Mouse (Mus musculus) embryonic facial prominence, embryonic 12.5 days (tissue): Measurements from ENCODE around the gene Kdm4b. TPM values are rescaled to one million over a fixed set of nuclear protein-coding genes. Genes with fewer than 3 reads are reported as not detected.

Experiments
- ATAC-seq: fragments of 200-750 bp; cut with Nextera tagmentation; 2 replicates; pipeline ENCODE4 v1.8.0; 2017; ENCODE audit not compliant: insufficient number of reproducible peaks, insufficient read depth, low FRiP score, low TSS enrichment
- H3K27ac ChIP-seq: fragments of 300-500 bp; sonication (generic); 2 replicates; pipeline ENCODE4 v1.5.1; 2016; ENCODE audit warnings: mild to moderate bottlenecking
- H3K27me3 ChIP-seq: fragments of 300-500 bp; sonication (generic); 2 replicates; pipeline ENCODE4 v1.6.1; 2016; ENCODE audit warnings: mild to moderate bottlenecking, moderate library complexity
- H3K36me3 ChIP-seq: fragments of 300-500 bp; sonication (generic); 2 replicates; pipeline ENCODE4 v1.6.1; 2016; ENCODE audit warnings: mild to moderate bottlenecking
- H3K4me1 ChIP-seq: fragments of 300-500 bp; sonication (generic); 2 replicates; pipeline ENCODE4 v1.6.1; 2016
- H3K4me2 ChIP-seq: fragments of 300-500 bp; sonication (generic); replicated peaks from 2 replicates; pipeline ENCODE4 v1.6.1; 2016; ENCODE audit warnings: mild to moderate bottlenecking, moderate library complexity
- H3K4me3 ChIP-seq: fragments of 300-500 bp; sonication (generic); 2 replicates; pipeline ENCODE4 v1.5.1; 2016; ENCODE audit warnings: mild to moderate bottlenecking
- H3K9ac ChIP-seq: fragments of 300-500 bp; sonication (generic); 2 replicates; pipeline ENCODE4 v1.6.1; 2016; ENCODE audit warnings: mild to moderate bottlenecking, moderate library complexity
- H3K9me3 ChIP-seq: fragments of 300-500 bp; sonication (generic); 2 replicates; pipeline ENCODE4 v1.6.1; 2016; ENCODE audit warnings: mild to moderate bottlenecking, moderate library complexity
- WGBS: fragments of 180-500 bp; shearing (Covaris S2); methylation state at CpG from one replicate; pipeline ENCODE4 v1.1.7; 2016; 5-methylcytosine and 5-hydroxymethylcytosine counted together
- polyA plus RNA-seq: library from polyadenylated mRNA; unstranded; fragments of >200 nt; fragmentation: Nextera tagmentation; extraction: Ambion mirVana; gene quantifications from 2 replicates; pipeline ENCODE4 v1.2.1, GENCODE M21; 2016

Gene Kdm4b
- polyA plus RNA-seq, 1 experiment from 2014 or later = 54.6 TPM

DNA sequence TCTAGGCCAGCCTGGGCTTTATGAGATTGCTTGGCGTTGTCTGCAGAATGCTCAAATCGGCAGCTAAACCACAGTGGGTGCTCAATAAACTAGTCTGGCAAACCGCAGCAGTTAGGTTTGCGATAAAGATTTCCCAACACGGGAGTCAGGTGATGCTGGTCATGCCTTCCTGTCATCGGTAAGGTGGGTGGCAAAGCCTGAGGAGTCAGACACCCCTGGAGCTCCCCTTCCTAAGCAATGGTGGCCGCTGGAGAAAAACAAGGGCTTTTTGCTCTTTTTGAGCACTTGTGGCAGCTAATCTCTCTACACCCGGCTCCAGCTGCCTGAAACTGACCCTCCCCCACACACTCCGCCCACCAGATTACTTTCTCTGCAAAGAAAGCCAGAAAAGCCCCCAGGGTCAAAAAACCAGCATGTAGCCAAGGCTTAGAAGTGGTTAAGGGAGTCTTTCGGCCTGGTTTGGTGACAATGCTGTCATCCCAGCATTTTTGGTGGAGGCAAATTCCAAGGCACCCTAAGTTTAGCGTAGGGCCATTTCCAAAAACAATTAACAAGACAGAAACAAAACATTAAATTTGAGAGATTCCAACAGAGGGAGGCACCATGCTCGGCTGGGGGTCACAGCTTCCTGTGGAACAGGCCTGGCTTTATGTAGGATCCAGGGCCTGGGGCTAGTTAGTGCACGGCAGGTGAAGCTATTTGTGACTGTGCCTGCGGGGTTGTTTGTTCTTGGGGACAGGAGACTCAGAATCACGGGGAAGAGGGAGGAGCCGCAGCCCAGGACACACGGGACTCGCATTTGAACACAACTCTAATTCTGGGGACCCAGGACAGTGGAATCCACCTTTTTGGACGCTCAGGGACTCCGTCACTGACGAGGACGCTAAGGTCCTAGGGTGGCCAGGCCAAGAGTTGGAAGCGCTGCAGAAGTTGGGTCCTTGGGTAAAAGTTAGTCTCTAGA lies 36.2 kb upstream of the Kdm4b start:
- Histone ChIP-seq H3K36me3 (peaks cover 23% of the 10 kb centered on the region), H3K4me1 (peaks cover 27% of the 10 kb centered on the region), H3K9me3 (no peaks in the 10 kb centered on the region), H3K27me3 (no peaks in the 10 kb centered on the region), H3K9ac (peak overlapping the region; percentile 63), H3K27ac (peak overlapping the region; percentile 96), H3K4me2 (peak overlapping the region; percentile 76), H3K4me3 (peak overlapping the region; percentile 53)
- under 1% methylated on average over 23 of the region's 23 CpGs for WGBS
- peak; percentile 8 for ATAC-seq

DNA sequence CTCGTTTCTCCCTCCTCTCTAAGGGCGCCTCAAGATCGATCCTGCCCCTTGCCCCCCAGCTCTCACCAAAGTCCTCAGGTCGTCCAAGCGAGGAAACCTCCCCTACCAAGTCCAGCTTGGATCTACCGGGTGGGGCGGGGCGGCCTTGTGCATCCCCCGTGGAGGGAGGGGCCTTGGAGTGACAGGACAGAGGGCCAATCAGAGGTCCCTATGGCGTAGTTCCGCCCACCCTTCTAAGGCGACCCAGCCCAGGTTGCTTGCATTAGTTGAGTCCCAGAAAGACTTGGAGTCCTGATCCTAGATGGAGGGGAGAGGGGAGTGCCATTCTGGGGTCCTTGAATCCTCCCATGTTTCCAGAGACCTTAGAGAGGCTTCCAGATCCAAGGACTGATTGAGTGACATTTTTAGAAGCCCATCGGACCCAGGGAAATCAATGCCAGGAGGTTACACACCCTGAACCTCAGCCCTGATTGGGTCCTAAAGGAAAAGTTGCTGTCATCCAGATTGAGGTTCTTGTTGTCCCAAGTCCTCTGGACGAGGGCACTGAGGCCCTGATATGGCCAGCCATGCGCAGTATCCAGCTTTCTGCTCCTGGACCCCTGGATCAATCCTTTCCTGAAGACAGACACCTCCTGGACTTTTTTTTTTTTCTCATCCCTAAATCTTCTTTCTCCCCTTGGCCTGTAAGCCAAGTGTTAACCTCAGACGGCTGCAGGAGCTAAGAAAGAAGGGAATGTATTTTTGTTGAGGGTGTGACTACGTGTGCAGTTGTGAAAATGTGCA lies 35.3 kb upstream of the Kdm4b start:
- ATAC-seq = peak; percentile 82

DNA sequence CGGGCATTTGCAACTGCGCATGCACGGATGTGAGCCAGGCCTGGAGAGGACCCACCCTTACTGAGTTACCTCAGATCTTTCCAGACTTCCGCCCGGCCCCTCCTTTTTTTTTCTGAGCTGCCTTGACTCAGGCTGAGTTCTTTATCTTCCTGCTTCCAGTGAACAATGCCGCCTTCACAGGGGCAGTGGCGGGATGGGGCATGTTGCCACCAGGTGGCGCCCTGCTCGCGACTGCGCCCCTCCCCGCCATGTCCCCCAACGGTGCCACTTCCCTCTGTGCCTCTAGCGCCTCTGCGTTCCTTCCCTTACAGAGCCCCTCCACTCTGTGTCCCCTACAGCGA lies 34.7 kb upstream of the Kdm4b start:
- 3% methylated on average over 16 of the region's 16 CpGs for WGBS

More for the DNA sequence above, 35.3 kb upstream of the Kdm4b start:
- Histone ChIP-seq H3K4me1 (peaks cover 27% of the 10 kb centered on the region), H3K4me2 (peak overlapping the region; percentile 76), H3K27ac (peak overlapping the region; percentile 96), H3K36me3 (peaks cover 14% of the 10 kb centered on the region), H3K9ac (peak overlapping the region; percentile 63), H3K27me3 (no peaks in the 10 kb centered on the region), H3K4me3 (peak overlapping the region; percentile 53), H3K9me3 (no peaks in the 10 kb centered on the region)
- WGBS = 2% methylated on average over 17 of the region's 17 CpGs

DNA sequence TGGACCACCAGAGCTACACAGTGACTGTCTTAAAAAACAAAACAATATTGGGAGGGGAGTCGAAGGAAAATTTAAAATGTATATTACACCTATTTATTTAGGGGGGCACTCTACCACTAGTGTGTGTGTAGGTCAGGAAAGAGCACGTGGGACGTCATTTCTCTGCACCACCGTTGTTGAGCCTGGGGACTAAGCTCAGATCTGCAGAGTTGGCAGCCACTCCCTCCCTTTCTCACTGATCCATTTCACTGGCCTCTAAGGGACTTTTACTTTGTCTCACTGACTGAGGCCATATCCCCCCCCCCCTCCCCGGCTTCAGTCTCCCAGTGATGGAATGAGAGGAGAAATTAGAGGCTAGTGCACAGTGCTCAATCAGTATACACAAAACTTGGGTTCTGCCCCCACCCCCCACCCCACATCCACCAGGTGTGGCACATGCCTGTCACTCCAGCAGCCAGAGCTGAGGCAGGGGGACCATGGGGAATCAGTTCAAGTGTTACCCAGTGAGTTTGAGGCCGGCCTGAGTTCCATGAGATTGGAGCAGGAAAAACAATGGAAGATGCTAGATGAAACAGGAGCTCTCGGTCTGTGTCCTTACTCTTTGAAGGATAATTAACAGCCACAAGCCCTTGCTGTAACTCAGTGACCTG lies 33.9 kb upstream of the Kdm4b start:
- peak overlapping the region; percentile 96; the same call in 1 of the 2 replicates for H3K27ac ChIP-seq
- WGBS = 67% methylated on average over 7 of the region's 7 CpGs
- no peak overlapping the region for H3K4me3 ChIP-seq
- H3K4me1 ChIP-seq = peaks cover 27% of the 10 kb centered on the region
- H3K36me3 ChIP-seq = 0 out of 2 replicates have a peak, but pooled peaks cover 3% of the 10 kb centered on the region
- no peak for ATAC-seq
- H3K27me3 ChIP-seq = no peaks in the 10 kb centered on the region
- H3K9me3 ChIP-seq = no peaks in the 10 kb centered on the region
- peak overlapping the region; percentile 76 for H3K4me2 ChIP-seq
- H3K9ac ChIP-seq = no peak overlapping the region

More for the DNA sequence above, 34.7 kb upstream of the Kdm4b start:
- H3K4me3 ChIP-seq = peak overlapping the region; percentile 53; the same call in 1 of the 2 replicates
- no peaks in the 10 kb centered on the region for H3K27me3 ChIP-seq
- H3K36me3 ChIP-seq = peaks cover 8% of the 10 kb centered on the region
- ATAC-seq = peak; percentile 86
- peak overlapping the region; percentile 96 for H3K27ac ChIP-seq
- H3K4me2 ChIP-seq = peak overlapping the region; percentile 76
- peaks cover 27% of the 10 kb centered on the region for H3K4me1 ChIP-seq
- H3K9ac ChIP-seq = peak overlapping the region; percentile 50
- H3K9me3 ChIP-seq = no peaks in the 10 kb centered on the region

DNA sequence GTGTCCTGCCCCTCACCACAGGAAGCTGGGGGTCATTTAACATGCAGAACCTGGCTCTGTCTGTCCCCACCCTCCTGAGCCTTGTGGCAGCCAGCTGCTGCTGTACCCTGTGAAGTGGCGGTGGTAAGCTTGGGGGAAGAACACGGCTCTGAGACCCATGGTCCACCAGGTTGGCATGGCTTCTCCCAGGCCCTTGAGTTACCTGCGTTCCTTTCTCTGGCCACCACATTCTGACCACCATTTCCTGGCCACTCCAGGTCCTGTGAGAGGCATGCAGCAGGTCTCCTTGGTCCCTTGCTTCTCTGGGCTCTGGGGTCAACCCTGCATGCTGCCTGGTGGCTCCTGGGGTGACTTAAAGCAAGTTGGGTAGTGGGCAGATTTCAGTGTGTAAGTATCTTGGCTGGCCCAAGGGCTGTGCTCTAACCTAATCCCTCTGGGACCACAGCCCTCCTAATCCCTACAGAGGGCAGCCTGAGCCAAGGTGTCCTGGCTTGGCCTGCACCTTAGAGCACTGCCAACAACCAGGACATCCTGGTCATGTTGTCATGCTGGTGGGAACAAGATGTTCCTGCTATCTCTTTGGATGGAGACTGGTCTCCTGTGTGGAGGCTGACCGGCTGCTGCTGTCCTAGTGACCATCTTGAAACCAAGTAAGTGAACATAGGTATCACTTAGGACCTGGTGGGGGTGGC lies 33.2 kb upstream of the Kdm4b start, which contains the start of gene Plin3:
Gene Plin3, minus strand, starts transcription at position 343 of the 692 bp plus-strand sequence.
- no peaks in the 10 kb centered on the region for H3K9me3 ChIP-seq
- no peak for ATAC-seq
- no peak within 1 kb of the TSS; the same call in 1 of the 2 replicates for H3K27ac ChIP-seq
- H3K27me3 ChIP-seq = no peaks in the 10 kb centered on the region
- no peak within 1 kb of the TSS for H3K9ac ChIP-seq
- H3K4me2 ChIP-seq = no peak within 1 kb of the TSS
- H3K36me3 ChIP-seq = no peaks in the 10 kb centered on the region
- peaks cover 25% of the 10 kb centered on the region for H3K4me1 ChIP-seq
- 96% methylated on average over 4 of the region's 4 CpGs for WGBS
- no peak within 1 kb of the TSS for H3K4me3 ChIP-seq

DNA sequence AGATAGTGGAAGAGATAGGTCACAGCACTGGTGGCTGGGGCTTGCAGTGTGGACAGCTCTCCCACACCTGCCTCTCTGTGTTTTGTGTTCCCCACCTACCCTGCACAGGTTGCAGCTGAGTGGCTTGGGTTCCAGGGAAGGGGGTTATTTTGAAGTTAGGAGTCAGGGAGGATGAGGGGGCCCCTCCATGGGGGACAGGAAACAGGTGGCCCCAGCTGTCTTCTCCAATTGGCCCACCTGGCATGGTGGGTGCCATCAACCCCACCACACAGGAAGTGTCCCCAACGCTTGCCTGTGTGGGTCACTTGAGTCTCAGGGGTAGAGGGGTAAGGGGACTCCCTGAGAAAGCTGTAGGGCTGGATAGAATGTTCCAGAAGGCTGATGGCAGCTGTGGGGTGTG lies 32.6 kb upstream of the Kdm4b start:
- WGBS = 70% methylated on average over 1 of the region's 1 CpGs
- H3K27ac ChIP-seq = no peak overlapping the region

DNA sequence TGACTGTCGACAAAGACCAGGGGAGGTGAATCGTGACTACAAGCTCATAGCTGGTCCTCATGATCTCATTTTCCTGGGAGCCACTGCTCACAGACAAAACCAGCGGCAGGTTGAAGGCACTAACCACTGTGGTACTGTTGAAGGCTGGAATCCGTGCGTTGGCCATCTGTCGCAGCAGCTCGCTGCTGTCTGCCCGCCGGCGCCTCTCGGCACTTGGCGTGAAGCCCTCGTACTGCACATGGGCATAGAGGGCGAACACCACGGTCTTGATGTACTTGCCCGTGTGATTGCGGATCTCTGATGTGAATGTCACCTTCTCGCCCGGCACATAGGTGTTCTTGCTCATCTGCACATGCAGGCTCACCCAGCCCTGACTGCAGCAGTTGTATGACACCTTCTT lies 31.6 kb upstream of the Kdm4b start:
- H3K9ac ChIP-seq = no peak overlapping the region
- H3K4me2 ChIP-seq = no peak overlapping the region
- no peaks in the 10 kb centered on the region for H3K36me3 ChIP-seq
- peaks cover 10% of the 10 kb centered on the region for H3K4me1 ChIP-seq
- no peaks in the 10 kb centered on the region for H3K27me3 ChIP-seq
- H3K4me3 ChIP-seq = no peak overlapping the region
- H3K27ac ChIP-seq = no peak overlapping the region
- no peaks in the 10 kb centered on the region for H3K9me3 ChIP-seq
- no peak for ATAC-seq
- WGBS = 88% methylated on average over 19 of the region's 19 CpGs

More for the DNA sequence above, 32.6 kb upstream of the Kdm4b start:
- no peak overlapping the region for H3K4me2 ChIP-seq
- H3K36me3 ChIP-seq = no peaks in the 10 kb centered on the region
- H3K9ac ChIP-seq = no peak overlapping the region
- no peaks in the 10 kb centered on the region for H3K27me3 ChIP-seq
- H3K4me3 ChIP-seq = no peak overlapping the region
- no peaks in the 10 kb centered on the region for H3K9me3 ChIP-seq
- ATAC-seq = no peak
- H3K4me1 ChIP-seq = peaks cover 20% of the 10 kb centered on the region

DNA sequence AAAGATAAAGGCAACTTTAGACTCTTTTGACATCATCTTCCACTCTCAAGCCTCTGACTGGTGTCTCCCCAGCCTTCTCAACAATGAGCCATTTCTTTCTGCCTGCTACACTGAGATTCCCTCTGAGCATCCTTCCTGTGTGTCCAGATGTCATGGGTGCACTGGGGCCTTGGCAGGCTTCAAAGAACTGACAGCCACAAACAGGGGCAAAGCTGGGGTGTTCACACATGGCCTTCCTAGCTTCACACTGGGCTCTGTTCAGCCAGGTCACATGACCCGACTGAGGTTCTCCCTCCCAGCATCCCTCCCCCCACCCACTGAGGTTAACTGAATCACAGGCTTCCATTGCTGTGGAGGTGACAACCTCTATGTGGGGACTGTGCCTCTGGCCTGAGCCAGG lies 29.7 kb upstream of the Kdm4b start:
- H3K27me3 ChIP-seq = no peaks in the 10 kb centered on the region
- WGBS = 68% methylated on average over 1 of the region's 1 CpGs
- no peak overlapping the region for H3K4me2 ChIP-seq
- no peak for ATAC-seq
- peaks cover 5% of the 10 kb centered on the region for H3K4me1 ChIP-seq
- no peak overlapping the region for H3K27ac ChIP-seq
- H3K36me3 ChIP-seq = no peaks in the 10 kb centered on the region
- no peaks in the 10 kb centered on the region for H3K9me3 ChIP-seq
- no peak overlapping the region for H3K4me3 ChIP-seq
- no peak overlapping the region for H3K9ac ChIP-seq

DNA sequence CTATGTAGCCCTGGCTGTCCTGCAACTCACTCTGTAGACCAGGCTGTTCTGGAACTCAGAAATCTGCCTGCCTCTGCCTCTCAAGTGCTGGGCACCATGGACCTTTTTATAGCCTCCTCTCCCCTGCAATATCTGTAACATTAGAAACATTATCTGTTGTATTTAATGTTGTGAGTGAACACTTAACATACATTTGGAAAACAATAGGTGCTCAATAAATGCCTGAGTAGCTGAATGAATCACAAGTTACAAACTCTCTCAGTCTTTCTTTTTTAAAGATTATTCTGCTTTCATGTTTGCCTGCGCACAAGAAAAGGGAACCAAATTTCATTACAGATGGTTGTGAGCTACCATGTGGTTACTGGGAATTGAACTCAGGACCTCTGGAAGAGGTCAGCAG lies 27.6 kb upstream of the Kdm4b start:
- no peak for ATAC-seq
- no peak overlapping the region for H3K27ac ChIP-seq
- no peaks in the 10 kb centered on the region for H3K36me3 ChIP-seq
- H3K4me1 ChIP-seq = peaks cover 8% of the 10 kb centered on the region
- H3K27me3 ChIP-seq = no peaks in the 10 kb centered on the region
- 88% methylated on average over 1 of the region's 1 CpGs for WGBS
- no peak overlapping the region for H3K4me3 ChIP-seq
- no peak overlapping the region for H3K9ac ChIP-seq
- H3K4me2 ChIP-seq = no peak overlapping the region
- no peaks in the 10 kb centered on the region for H3K9me3 ChIP-seq

DNA sequence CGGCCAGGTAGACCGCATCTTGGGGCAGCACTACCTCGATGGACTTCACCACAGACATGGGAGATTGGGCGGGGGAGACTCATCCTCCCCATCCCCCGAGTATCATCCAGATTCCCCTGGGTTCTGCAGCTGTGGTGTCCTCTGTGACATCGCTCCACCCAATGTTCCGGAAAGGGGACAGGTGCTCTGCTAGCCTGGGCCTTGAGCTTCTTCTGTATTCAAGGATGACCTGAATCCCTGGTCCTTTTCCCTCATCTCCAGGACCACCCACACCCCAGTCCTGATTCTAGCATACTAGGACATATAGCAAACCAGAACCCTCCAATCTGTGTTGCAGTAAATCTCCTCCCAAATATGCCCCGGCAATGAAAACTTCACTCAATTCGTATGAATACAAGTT lies 25.7 kb upstream of the Kdm4b start, which contains the start of gene Arrdc5:
Gene Arrdc5, minus strand, starts transcription at position 101 of the 400 bp plus-strand sequence.
- 92% methylated on average over 9 of the region's 9 CpGs for WGBS

More for the DNA sequence above, 25.7 kb upstream of the Kdm4b start, which contains the start of gene Arrdc5:
- Histone ChIP-seq H3K27ac (no peak within 1 kb of the TSS), H3K9ac (no peak within 1 kb of the TSS), H3K36me3 (no peaks in the 10 kb centered on the region), H3K4me2 (no peak within 1 kb of the TSS), H3K27me3 (no peaks in the 10 kb centered on the region), H3K4me1 (peaks cover 15% of the 10 kb centered on the region), H3K9me3 (no peaks in the 10 kb centered on the region), H3K4me3 (no peak within 1 kb of the TSS)
- no peak for ATAC-seq
